Mouse (Mus musculus): ENCODE measurements around the gene Pla2g1b. TPM values are rescaled to one million over a fixed set of nuclear protein-coding genes. Genes with fewer than 3 reads are reported as not detected.

Gene Pla2g1b
- total RNA-seq, 2 experiments from 2014 or later: not detected

DNA sequence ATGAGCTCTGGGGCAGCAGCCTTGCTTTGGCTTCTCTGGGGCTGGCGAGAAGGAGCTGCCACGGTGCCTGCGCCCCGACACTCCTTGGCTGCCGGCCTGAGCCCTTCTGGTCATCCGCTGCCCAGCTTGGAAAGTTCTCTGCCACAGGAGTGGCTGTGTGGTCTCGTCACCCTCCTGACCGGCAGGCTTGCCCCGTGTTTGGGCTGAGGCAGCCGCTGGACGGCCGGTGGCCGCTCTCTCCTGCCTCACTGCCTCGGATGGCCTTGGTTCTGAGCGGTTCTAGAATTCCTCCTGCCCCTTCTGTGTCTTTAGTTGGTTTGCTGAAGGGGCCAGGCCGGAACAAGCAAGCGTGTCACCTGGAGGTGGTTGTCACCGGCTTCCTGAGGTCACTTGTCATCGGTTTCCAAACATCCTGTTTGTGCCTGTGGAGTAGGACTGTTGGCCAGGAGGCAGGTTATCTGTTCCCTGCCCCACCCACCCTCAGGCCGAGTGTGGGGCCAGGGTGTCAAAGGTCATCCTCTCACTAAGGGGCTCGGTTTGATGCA, 54.3 kb downstream of the Pla2g1b start:
- no peak for DNase-seq
- intact Hi-C loops (cut with DNase I): no loop called here

DNA sequence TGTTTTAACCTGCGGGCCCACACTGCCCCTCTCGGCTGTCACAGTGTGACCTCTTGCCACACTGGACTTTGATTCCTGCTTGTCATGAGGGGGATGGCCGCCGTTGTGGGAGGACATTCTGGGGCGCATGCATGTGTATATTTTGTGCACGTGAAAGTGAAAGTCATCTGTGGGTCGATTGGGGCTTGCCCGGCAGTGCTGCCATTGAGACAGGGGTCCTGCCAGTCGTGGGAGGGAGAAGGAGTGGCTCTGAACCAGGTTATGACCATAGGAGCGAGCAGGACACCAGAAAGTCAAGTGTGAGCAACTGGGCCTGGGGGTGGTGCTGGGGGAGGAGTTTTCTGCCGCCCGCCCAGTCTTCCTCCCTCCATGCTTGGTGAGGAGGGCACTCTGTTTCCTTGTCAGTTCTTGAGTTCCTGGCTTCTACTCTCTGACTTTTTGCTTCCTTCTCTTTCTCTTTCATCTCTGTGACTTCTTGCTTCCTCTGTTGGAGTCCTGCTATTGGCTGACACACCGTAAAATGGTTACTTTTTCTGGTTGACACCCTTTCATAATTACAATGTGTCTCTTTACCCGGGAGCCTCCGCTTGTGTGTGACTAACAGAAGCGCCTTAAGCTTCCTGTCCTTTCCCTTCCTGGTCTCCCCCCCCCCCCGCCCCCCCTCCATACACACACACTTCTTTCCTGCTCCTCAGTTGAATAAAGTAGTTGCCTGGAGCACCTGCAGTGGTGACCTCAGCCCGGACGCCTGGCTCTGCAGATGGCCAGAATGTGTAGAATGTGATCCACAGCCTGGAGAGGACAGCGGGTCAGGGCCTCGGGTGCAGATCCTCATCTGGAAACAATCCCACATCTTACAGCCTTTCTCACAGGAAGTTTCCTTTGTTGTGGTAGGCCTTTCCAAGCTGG, 55.7 kb downstream of the Pla2g1b start:
- intact Hi-C loops (cut with DNase I): no loop called here
- DNase-seq: peak; percentile 60 to 64

- intact Hi-C loops (cut with DNase I): no loop called here
- peak in 1 of 2 experiments; percentile 4 for DNase-seq
Observed at GRCm38 (mm10) chr5:115522531-115522930, 56.5 kb downstream of the Pla2g1b start.

DNA sequence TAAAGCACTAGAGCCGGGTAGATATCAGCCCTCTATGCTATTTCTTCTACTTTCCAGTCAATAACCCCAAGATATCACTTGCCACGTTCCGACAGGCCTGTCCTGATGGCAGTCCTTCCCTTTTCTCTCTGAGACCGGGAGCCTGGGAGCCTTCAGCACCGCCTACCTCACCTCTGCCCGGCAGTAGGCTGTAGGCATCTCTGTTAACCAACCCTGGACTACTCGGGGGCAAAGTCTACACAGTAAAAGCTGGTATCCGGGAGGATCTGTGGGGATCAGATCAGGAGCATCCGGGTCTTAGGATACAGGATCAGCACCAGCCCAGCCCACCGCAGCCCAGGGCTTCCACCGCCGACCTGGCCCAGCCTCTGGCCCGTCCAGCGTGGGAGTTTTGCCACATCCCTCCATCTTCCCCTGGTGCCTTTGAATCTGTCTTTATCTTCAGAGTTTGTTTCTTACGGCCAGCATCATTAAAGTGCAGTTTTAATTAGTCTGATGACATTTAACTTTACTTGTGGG, 57.0 kb downstream of the Pla2g1b start:
- DNase-seq: no peak
- intact Hi-C loops (cut with DNase I): no loop called here

DNA sequence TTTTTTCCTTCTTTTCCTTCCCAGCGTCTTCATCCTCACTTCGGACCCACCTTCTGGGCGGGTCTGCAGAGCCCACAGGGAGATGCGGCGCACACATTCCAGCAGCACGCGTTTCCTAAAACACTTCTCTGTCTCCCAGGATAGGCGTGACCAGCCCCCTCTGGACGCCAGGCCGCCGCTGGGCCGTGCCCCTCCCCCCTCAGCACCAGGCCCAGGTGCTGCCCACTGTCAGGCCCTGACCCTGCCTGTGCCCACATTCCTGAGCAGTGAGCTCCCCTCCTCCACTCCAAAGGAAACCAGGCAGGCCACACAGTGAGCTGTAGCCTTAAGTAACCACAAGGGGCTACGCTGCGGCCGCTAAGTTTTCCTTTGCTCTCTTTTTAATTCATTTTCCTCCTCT, 57.9 kb downstream of the Pla2g1b start:
- peak; percentile 60 to 62 for DNase-seq
- intact Hi-C loops (cut with DNase I): no loop called here

Other genes starting within 250 kb of the Pla2g1b start
- gene Pop5, start 230.4 kb upstream of the Pla2g1b start, total RNA-seq (2021): 10 to 100 TPM; 28.9 to 30.8 TPM
- gene Rnf10, start 193.4 kb upstream of the Pla2g1b start, total RNA-seq (2021): 100 to 1,000 TPM; 296 to 317 TPM
- gene Coq5, start 186.6 kb upstream of the Pla2g1b start, total RNA-seq (2021): 100 to 1,000 TPM; 131 to 134 TPM
- 100 to 1,000 TPM; 183 to 245 TPM for gene Dynll1, start 165.3 kb upstream of the Pla2g1b start, total RNA-seq (2021)
- gene Srsf9, start 139.1 kb upstream of the Pla2g1b start, total RNA-seq (2021): 10 to 100 TPM; 35.5 to 39.1 TPM
- 10 to 100 TPM; 16.7 to 18.2 TPM for gene Gatc, start 125.1 kb upstream of the Pla2g1b start, total RNA-seq (2021)
- 10 to 100 TPM; 23.2 to 24.3 TPM for gene Triap1, start 125.0 kb upstream of the Pla2g1b start, total RNA-seq (2021)
- gene Cox6a1, start 117.3 kb upstream of the Pla2g1b start, total RNA-seq (2021): 100 to 1,000 TPM; 464 to 577 TPM
- gene Msi1, start 36.7 kb upstream of the Pla2g1b start, total RNA-seq (2021): 1 to 10 TPM; 3.1 to 4.3 TPM
- gene Sirt4, start 18.5 kb downstream of the Pla2g1b start, total RNA-seq (2021): 10 to 100 TPM; 14.3 to 20.2 TPM
- 10 to 100 TPM; 58.9 to 64.7 TPM for gene Pxn, start 40.4 kb downstream of the Pla2g1b start, total RNA-seq (2021)
- gene Rplp0, start 93.2 kb downstream of the Pla2g1b start, total RNA-seq (2021): 100 to 1,000 TPM; 788 to 793 TPM
- 10 to 100 TPM; 47.2 to 51.7 TPM for gene Gcn1l1, start 99.0 kb downstream of the Pla2g1b start, total RNA-seq (2021)
- gene Rab35, start 165.6 kb downstream of the Pla2g1b start, total RNA-seq (2021): 10 to 100 TPM; 51.0 to 52.2 TPM

Data from heart, postnatal 10 days (tissue).